Mouse (Mus musculus): ENCODE results near the gene Daam1.

Gene Daam1

DNA sequence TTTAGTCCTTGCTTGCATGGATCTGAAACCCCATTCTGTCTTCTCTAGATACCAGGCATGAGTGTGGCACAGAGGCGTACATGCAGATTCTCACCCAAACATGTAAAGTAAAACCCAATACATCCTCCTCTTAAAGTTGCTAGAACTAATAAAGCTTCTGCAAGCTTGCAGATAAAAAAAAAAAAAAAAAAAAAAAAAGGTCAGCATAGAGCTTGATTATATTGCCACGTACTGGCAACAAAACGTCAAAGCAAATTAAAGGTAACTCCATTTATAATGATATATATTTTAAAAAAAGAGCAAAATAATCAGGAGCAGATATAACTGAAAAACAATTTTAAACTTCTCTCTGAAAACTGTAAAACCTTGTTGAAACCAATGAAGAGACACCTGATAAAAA is 210.4 kb downstream of the Daam1 start:
- no peak for DNase-seq (ENCODE audit: low spot score)
